ENCODE assay signal across 9 mouse cellular contexts in the genomic region with DNA sequence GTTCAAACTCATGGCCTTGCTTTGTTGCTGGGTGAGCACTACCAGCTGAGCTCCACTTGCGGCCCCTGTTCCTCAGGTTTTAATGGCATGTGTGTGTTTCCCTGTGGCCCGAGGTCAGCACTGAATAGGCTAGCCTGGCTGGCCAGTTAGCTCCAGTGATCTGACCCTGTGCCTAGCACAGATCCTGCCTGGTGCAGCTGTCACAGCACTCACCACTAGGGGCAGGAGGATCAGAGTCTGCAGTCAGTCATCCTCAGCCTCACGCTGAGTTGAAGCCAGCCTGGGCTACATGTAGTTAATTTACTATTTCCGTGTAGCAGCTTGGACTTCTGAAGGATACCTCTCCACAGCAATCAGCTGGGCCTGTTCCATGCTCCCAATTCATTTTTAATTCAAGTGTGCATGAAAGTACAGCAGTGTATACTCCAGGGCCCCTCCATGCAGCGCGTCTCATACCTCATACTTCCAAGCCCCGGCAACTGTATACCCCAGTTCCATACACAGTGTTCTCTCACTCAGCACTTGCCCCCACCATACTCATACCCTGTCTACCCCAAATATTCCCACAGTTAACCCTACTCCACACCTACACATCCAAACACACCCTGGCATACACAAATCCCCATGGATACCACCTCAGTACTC. TPM values are rescaled to one million over a fixed set of nuclear protein-coding genes. Genes with fewer than 3 reads are reported as not detected.
DNase-seq lines count a peak whose midpoint lies in the region; ATAC-seq and TF ChIP-seq lines count a peak whose summit lies in the region.
"Had no signal": no experiment of that assay in that cellular context is flagged by ENCODE, and none has a peak within 500 bp of the region (broad histone marks: within the 10 kb centered on the region; RNA-seq: fewer than 3 reads in every experiment).

No protein-coding gene starts in this region.

- no peak overlapping the region for H3K4me2 ChIP-seq in forebrain, embryonic 14.5 days (ENCODE audit: low read length)
- H3K4me2 ChIP-seq in intestine, postnatal 0 days (replicated peaks; ENCODE audit: low read depth): no peak overlapping the region
- H3K4me2 ChIP-seq: liver, embryonic 15.5 days had no signal

- no peak overlapping the region for H3K27ac ChIP-seq in bone marrow, adult 2 months (ENCODE audit: control insufficient read depth, insufficient read depth, low read depth, low read length, poor library complexity)
- no peak overlapping the region for H3K27ac ChIP-seq in forebrain, embryonic 14.5 days (ENCODE audit: low read depth, low read length)
- H3K27ac ChIP-seq in intestine, postnatal 0 days (ENCODE audit: low read depth, low read length): no peak overlapping the region
- H3K27ac ChIP-seq: liver, embryonic 15.5 days had no signal

- 66% methylated on average over 7 of the region's 7 CpGs for WGBS in bone marrow, adult 2 months
- WGBS in forebrain, embryonic 14.5 days: 65% methylated on average over 7 of the region's 7 CpGs
- WGBS in intestine, postnatal 0 days: 55% methylated on average over 7 of the region's 7 CpGs

- peaks cover 17% of the 10 kb centered on the region for H3K4me1 ChIP-seq in bone marrow, adult 2 months (ENCODE audit: control insufficient read depth, insufficient read depth, low read length)
- no peaks in the 10 kb centered on the region for H3K4me1 ChIP-seq in forebrain, embryonic 14.5 days (ENCODE audit: control insufficient read depth, insufficient read depth, low read length)
- 0 out of 2 replicates have a peak, but pooled peaks cover 5% of the 10 kb centered on the region for H3K4me1 ChIP-seq in intestine, postnatal 0 days (replicated peaks; ENCODE audit: control insufficient read depth, insufficient read depth, low read length)

- ATAC-seq in forebrain, embryonic 14.5 days: peak; percentile 44; the same call in 1 of the 2 replicates
- peak; percentile 44; the same call in 1 of the 2 replicates for ATAC-seq in intestine, postnatal 0 days
- ATAC-seq in megakaryocyte progenitor cell, adult 5-6 weeks (replicated peaks; ENCODE audit: poor library complexity): peak; percentile 20; the same call in 1 of the 2 replicates

- no peak for TF ChIP-seq POLR2A in bone marrow, adult 2 months (IDR thresholded peaks at IDR 0.05; ENCODE audit: borderline replicate concordance, control insufficient read depth, low read depth, low read length)

- H3K4me3 ChIP-seq in bone marrow, adult 2 months (replicated peaks; ENCODE audit: control insufficient read depth, low read depth, low read length): no peak overlapping the region
- H3K4me3 ChIP-seq in forebrain, embryonic 14.5 days (ENCODE audit: low read depth, low read length): no peak overlapping the region
- no peak overlapping the region for H3K4me3 ChIP-seq in intestine, postnatal 0 days (ENCODE audit: low read depth, low read length)
- H3K4me3 ChIP-seq: liver, embryonic 15.5 days had no signal

- no peaks in the 10 kb centered on the region for H3K36me3 ChIP-seq in forebrain, embryonic 14.5 days (ENCODE audit: control insufficient read depth, insufficient read depth, low read length)
- peaks cover 4% of the 10 kb centered on the region; the same call in 1 of the 2 replicates for H3K36me3 ChIP-seq in intestine, postnatal 0 days (ENCODE audit: control insufficient read depth, insufficient read depth)
- H3K36me3 ChIP-seq: liver, embryonic 15.5 days had no signal

- H3K27me3 ChIP-seq in forebrain, embryonic 14.5 days (replicated peaks; ENCODE audit: control insufficient read depth, insufficient read depth, low read length): no peaks in the 10 kb centered on the region
- no peaks in the 10 kb centered on the region for H3K27me3 ChIP-seq in intestine, postnatal 0 days (replicated peaks; ENCODE audit: control insufficient read depth, insufficient read depth, low read length)

- H3K9me3 ChIP-seq in forebrain, embryonic 14.5 days (replicated peaks; ENCODE audit: control insufficient read depth, low read length): no peaks in the 10 kb centered on the region
- no peaks in the 10 kb centered on the region for H3K9me3 ChIP-seq in intestine, postnatal 0 days (ENCODE audit: control insufficient read depth)
- H3K9me3 ChIP-seq: liver, embryonic 15.5 days had no signal

- DNase-seq in heart, adult 18-20 months: peak; percentile 61 to 63
- no peak for DNase-seq in heart, adult 8-10 months (ENCODE audit: low spot score)
- DNase-seq in forebrain, embryonic 14.5 days (ENCODE audit: low spot score): no peak
- no peak for DNase-seq in left cerebral cortex, adult 9 months (ENCODE audit: low spot score in 2 of 2)
- no peak for DNase-seq in left cerebral cortex, adult 11 months (ENCODE audit: low spot score)

- H3K9ac ChIP-seq in forebrain, embryonic 14.5 days (ENCODE audit: low read length): no peak overlapping the region
- H3K9ac ChIP-seq in intestine, postnatal 0 days (ENCODE audit: low read depth, low read length): no peak overlapping the region
- H3K9ac ChIP-seq: liver, embryonic 15.5 days had no signal

- TF ChIP-seq CTCF in bone marrow, adult 2 months (IDR thresholded peaks at IDR 0.05; ENCODE audit: control insufficient read depth, insufficient read depth, low read length): peak; percentile 87
- TF ChIP-seq CTCF in intestine, postnatal 0 days (IDR thresholded peaks at IDR 0.05; ENCODE audit: low read depth): peak; percentile 81

RNA-seq across cellular contexts. Expression of gene Ccdc12, which starts 16.3 kb away (rescaled TPM):
- total RNA-seq in heart, adult 18-20 months (2021): 10 to 100 TPM; 57.3 to 61.5 TPM
- 10 to 100 TPM; 56.2 to 69.2 (median 65.3) TPM for total RNA-seq in heart, adult 8-10 months (2022)
- polyA plus RNA-seq in bone marrow, adult 2 months (2011; ENCODE audit: insufficient read depth, insufficient read length, low replicate concordance, missing spikeins): 90.8 and 168 TPM in 2 replicates
- polyA plus RNA-seq in forebrain, embryonic 14.5 days (2014; fragmentation: Nextera tagmentation; extraction: Ambion mirVana): 119 and 120 TPM in 2 replicates
- 122 and 124 TPM in 2 replicates for polyA plus RNA-seq in intestine, postnatal 0 days (2015; fragmentation: Nextera tagmentation; extraction: Ambion mirVana)
- total RNA-seq in megakaryocyte progenitor cell, adult 5-6 weeks (2015): 98.7 and 112 TPM in 2 replicates
- total RNA-seq in megakaryocyte progenitor cell, adult 5-6 weeks (2017): 75.3 and 92.6 TPM in 2 replicates

RNA-seq across cellular contexts. Expression of gene Nbeal2, which starts 18.6 kb away (rescaled TPM):
- total RNA-seq in heart, adult 18-20 months (2021): 1 to 10 TPM; 6.8 to 7.6 TPM
- 10 to 100 TPM in 1 of 4 experiments, 1 to 10 TPM in 3; 5.8 to 10.8 (median 8.5) TPM for total RNA-seq in heart, adult 8-10 months (2022)
- polyA plus RNA-seq in bone marrow, adult 2 months (2011; ENCODE audit: insufficient read depth, insufficient read length, low replicate concordance, missing spikeins): 46.2 and 119 TPM in 2 replicates
- 0.86 and 2.7 TPM in 2 replicates for polyA plus RNA-seq in forebrain, embryonic 14.5 days (2014; fragmentation: Nextera tagmentation; extraction: Ambion mirVana)
- polyA plus RNA-seq in intestine, postnatal 0 days (2015; fragmentation: Nextera tagmentation; extraction: Ambion mirVana): 1.0 and 1.3 TPM in 2 replicates
- 20.1 and 24.1 TPM in 2 replicates for total RNA-seq in megakaryocyte progenitor cell, adult 5-6 weeks (2015)
- 10.3 and 19.3 TPM in 2 replicates for total RNA-seq in megakaryocyte progenitor cell, adult 5-6 weeks (2017)

RNA-seq across cellular contexts. Expression of gene Nradd, which starts 48.3 kb away (rescaled TPM):
- total RNA-seq in heart, adult 18-20 months (2021): 1 to 10 TPM; 1.4 to 2.0 TPM
- 1 to 10 TPM in 2 of 4 experiments, under 1 TPM in 2; 0.79 to 1.4 (median 0.97) TPM for total RNA-seq in heart, adult 8-10 months (2022)
- 13.3 and 23.7 TPM in 2 replicates for polyA plus RNA-seq in bone marrow, adult 2 months (2011; ENCODE audit: insufficient read depth, insufficient read length, low replicate concordance, missing spikeins)
- 25.3 and 26.8 TPM in 2 replicates for polyA plus RNA-seq in forebrain, embryonic 14.5 days (2014; fragmentation: Nextera tagmentation; extraction: Ambion mirVana)
- 39.4 and 41.8 TPM in 2 replicates for polyA plus RNA-seq in intestine, postnatal 0 days (2015; fragmentation: Nextera tagmentation; extraction: Ambion mirVana)
- 2.0 and 4.3 TPM in 2 replicates for total RNA-seq in megakaryocyte progenitor cell, adult 5-6 weeks (2015)
- 1.9 and 2.2 TPM in 2 replicates for total RNA-seq in megakaryocyte progenitor cell, adult 5-6 weeks (2017)

Comparison
In these comparisons a context has a peak if more than half of its experiments do, and no peak if none do; other contexts are left out.
1. DNase-seq: peak in heart, adult 18-20 months (2 of 2); none in heart, adult 8-10 months (single experiment), forebrain, embryonic 14.5 days (single experiment), left cerebral cortex, adult 9 months (0 of 2) and left cerebral cortex, adult 11 months (single experiment).
2. Peak in every context shown above with its lines, with median percentiles within 50 percentile points of each other: ATAC-seq.